Mouse (Mus musculus): ENCODE data around the gene Tchh. TPM values are rescaled to one million over a fixed set of nuclear protein-coding genes. Genes with fewer than 3 reads are reported as not detected.
A peak's percentile ranks its signal among the peaks of the same experiment; 100 is the strongest.
"Not testable (repeated sequence)": the region's sequence is repeated elsewhere in the genome, so short reads cannot be mapped to it uniquely, and the experiment has no call there.

The Tchh gene
- total RNA-seq (2021), result under 1 TPM; 0.25 to 0.35 TPM
- long read RNA-seq, experiment 1, result 0 reads
- long read RNA-seq, experiment 2, result 0 reads

- no peak for DNase-seq
Observed at GRCm38 (mm10) chr3:93442030-93442429, at the start of gene Tchh. Gene Tchh, plus strand, starts transcription at chr3:93442330.

- no peak for DNase-seq
Observed at GRCm38 (mm10) chr3:93393366-93393765, 48.8 kb upstream of the Tchh start, which contains the start of gene Rptn. Gene Rptn, plus strand, starts transcription at chr3:93393699.

- no peak for DNase-seq
Observed at GRCm38 (mm10) chr3:93403936-93404335, 38.2 kb upstream of the Tchh start.

- no peak for DNase-seq
Observed at GRCm38 (mm10) chr3:93406992-93407391, 35.1 kb upstream of the Tchh start.

- no peak for DNase-seq
Observed at GRCm38 (mm10) chr3:93411905-93412304, 30.2 kb upstream of the Tchh start.

GRCm38 (mm10) chr3:93431673-93432072, 10.5 kb upstream of the Tchh start:
- DNase-seq, result no peak

- peak; percentile 6 for DNase-seq
Observed at GRCm38 (mm10) chr3:93443501-93444101, 1.5 kb downstream of the Tchh start.

- DNase-seq, result peak; percentile 54
Observed at GRCm38 (mm10) chr3:93444343-93445164, 2.4 kb downstream of the Tchh start.

GRCm38 (mm10) chr3:93445165-93445705, 3.1 kb downstream of the Tchh start:
- peak; percentile 19 for DNase-seq

- DNase-seq, result peak; percentile 7
Observed at GRCm38 (mm10) chr3:93446128-93446755, 4.1 kb downstream of the Tchh start.

- not testable (repeated sequence) for DNase-seq
Observed at GRCm38 (mm10) chr3:93446756-93447137, 4.6 kb downstream of the Tchh start.

GRCm38 (mm10) chr3:93447138-93447841, 5.2 kb downstream of the Tchh start:
- peak; percentile 23 for DNase-seq

- no peak for DNase-seq
Observed at GRCm38 (mm10) chr3:93466556-93466955, 24.4 kb downstream of the Tchh start.

- DNase-seq, result no peak
Observed at GRCm38 (mm10) chr3:93467130-93467529, 25.0 kb downstream of the Tchh start.

- DNase-seq, result no peak
Observed at GRCm38 (mm10) chr3:93468561-93468960, 26.4 kb downstream of the Tchh start, which contains the start of gene Tchhl1. Gene Tchhl1, plus strand, starts transcription at chr3:93468754.

- no peak for DNase-seq
Observed at GRCm38 (mm10) chr3:93469629-93470028, 27.5 kb downstream of the Tchh start.

GRCm38 (mm10) chr3:93480053-93480452, 37.9 kb downstream of the Tchh start:
- DNase-seq, result no peak

GRCm38 (mm10) chr3:93481982-93482616, 40.0 kb downstream of the Tchh start:
- DNase-seq, result no peak

- DNase-seq, result no peak
Observed at GRCm38 (mm10) chr3:93485611-93486010, 43.5 kb downstream of the Tchh start.

GRCm38 (mm10) chr3:93488541-93488940, 46.4 kb downstream of the Tchh start:
- no peak for DNase-seq

GRCm38 (mm10) chr3:93492176-93492575, 50.0 kb downstream of the Tchh start:
- DNase-seq, result no peak

GRCm38 (mm10) chr3:93493992-93494391, 51.9 kb downstream of the Tchh start:
- DNase-seq, result peak; percentile 16
